Mouse (Mus musculus) small intestine, adult 2 months (tissue): Measurements from ENCODE around the gene Tppp. TPM values are rescaled to one million over a fixed set of nuclear protein-coding genes. Genes with fewer than 3 reads are reported as not detected.
"Not testable (repeated sequence)": the region's sequence is repeated elsewhere in the genome, so short reads cannot be mapped to it uniquely, and the experiment has no call there.

ENCODE experiments used
- H3K27ac ChIP-seq: fragments of 200-500 bp; 2 replicates; pipeline ENCODE4 v1.5.1; 2012; ENCODE audit warnings: low read depth, low read length, control low read depth, inconsistent platforms; ENCODE audit not compliant: insufficient read depth
- H3K27me3 ChIP-seq: fragments of 200-500 bp; 2 replicates; pipeline ENCODE4 v1.6.1; 2012; ENCODE audit warnings: mild to moderate bottlenecking, moderate library complexity, low read length, inconsistent platforms; ENCODE audit not compliant: control insufficient read depth, insufficient read depth
- H3K36me3 ChIP-seq: fragments of 200-500 bp; 2 replicates; pipeline ENCODE4 v1.6.1; 2012; ENCODE audit warnings: mild to moderate bottlenecking, low read length, control low read depth, inconsistent platforms; ENCODE audit not compliant: control insufficient read depth, insufficient read depth
- H3K4me1 ChIP-seq: fragments of 200-500 bp; 2 replicates; pipeline ENCODE4 v1.6.1; 2012; ENCODE audit warnings: low read length, inconsistent platforms, mixed read lengths; ENCODE audit not compliant: control insufficient read depth, insufficient read depth, insufficient read length
- H3K4me3 ChIP-seq: fragments of 200-500 bp; 2 replicates; pipeline ENCODE4 v1.5.1; 2012; ENCODE audit warnings: low read depth, mild to moderate bottlenecking, control low read depth, inconsistent platforms, low read length, moderate library complexity
- CTCF ChIP-seq: fragments of 200-500 bp; IDR thresholded peaks from 2 replicates; pipeline ENCODE4 v1.5.1; 2012; ENCODE audit warnings: low read depth, mild to moderate bottlenecking, control low read depth, inconsistent platforms, low read length, moderate library complexity, mixed read lengths; ENCODE audit not compliant: insufficient replicate concordance, insufficient read length; ENCODE audit errors: extremely low read depth
- POLR2A ChIP-seq: fragments of 200-500 bp; IDR thresholded peaks from 2 replicates; pipeline ENCODE4 v1.6.1; 2012; ENCODE audit warnings: low read depth, mild to moderate bottlenecking, control low read depth, inconsistent platforms, low read length, moderate library complexity
- WGBS: fragments of 180-500 bp; shearing (Covaris S2); methylation state at CpG from one replicate; pipeline ENCODE4 v1.1.7; 2018; 5-methylcytosine and 5-hydroxymethylcytosine counted together
- polyA plus RNA-seq: library from polyadenylated mRNA; depleted of rRNA; stranded (reverse); fragments of >200 nt; gene quantifications from 2 replicates; pipeline ENCODE4 v1.2.3, GENCODE M21; 2012

Gene Tppp
- polyA plus RNA-seq, 1 experiment = 9.9 TPM

- Histone ChIP-seq H3K27ac (peak overlapping the region; percentile 10; the same call in 1 of the 2 replicates), H3K4me3 (peak overlapping the region; percentile 65), H3K4me1 (no peaks in the 10 kb centered on the region; the same call in none of the 2 replicates), H3K27me3 (no peaks in the 10 kb centered on the region), H3K36me3 (no peaks in the 10 kb centered on the region)
- TF ChIP-seq POLR2A (no peak), CTCF (no peak)
- 1% methylated on average over 55 of the region's 55 CpGs for WGBS
Measured at GRCm38 (mm10) chr13:74009791-74010614, 796 bp downstream of the Tppp start.

DNA sequence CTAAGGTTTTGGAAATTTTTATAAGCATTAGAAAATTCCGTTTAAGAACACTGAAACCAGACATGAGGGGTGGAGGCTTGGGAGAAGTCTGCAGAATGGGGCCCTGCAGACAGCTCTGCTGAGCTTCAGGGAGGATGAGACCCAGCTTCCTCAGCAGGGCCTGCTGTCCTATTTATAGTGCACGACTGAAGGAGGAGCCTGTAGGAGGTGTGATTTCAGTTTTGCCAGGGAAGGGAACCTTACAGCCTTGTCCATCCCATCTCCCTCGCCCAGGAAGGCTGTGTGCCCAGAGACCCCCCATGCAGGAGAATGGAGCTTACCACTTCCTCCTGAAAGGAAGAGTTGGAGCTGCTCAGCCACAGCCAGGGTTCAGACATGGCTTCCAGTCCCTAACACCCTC lies 1.5 kb downstream of the Tppp start:
- no peaks in the 10 kb centered on the region; the same call in none of the 2 replicates for H3K4me1 ChIP-seq
- no peaks in the 10 kb centered on the region for H3K27me3 ChIP-seq
- TF ChIP-seq CTCF (no peak), POLR2A (no peak)
- no peaks in the 10 kb centered on the region for H3K36me3 ChIP-seq
- 22% methylated on average over 3 of the region's 3 CpGs for WGBS
- peak overlapping the region; percentile 65 for H3K4me3 ChIP-seq
- no peak overlapping the region for H3K27ac ChIP-seq

GRCm38 (mm10) chr13:74015908-74016307 lies 6.7 kb downstream of the Tppp start:
- H3K4me3 ChIP-seq = no peak overlapping the region
- no peaks in the 10 kb centered on the region for H3K27me3 ChIP-seq
- H3K4me1 ChIP-seq = peaks cover 11% of the 10 kb centered on the region
- no peaks in the 10 kb centered on the region for H3K36me3 ChIP-seq
- TF ChIP-seq POLR2A (no peak), CTCF (no peak)
- WGBS = 50% methylated on average over 4 of the region's 4 CpGs
- H3K27ac ChIP-seq = no peak overlapping the region

GRCm38 (mm10) chr13:74017426-74017825 lies 8.2 kb downstream of the Tppp start:
- 43% methylated on average over 4 of the region's 4 CpGs for WGBS
- Histone ChIP-seq H3K4me1 (peaks cover 11% of the 10 kb centered on the region), H3K27ac (no peak overlapping the region), H3K27me3 (no peaks in the 10 kb centered on the region), H3K4me3 (no peak overlapping the region), H3K36me3 (peaks cover 3% of the 10 kb centered on the region; the same call in 1 of the 2 replicates)
- TF ChIP-seq POLR2A = no peak
- no peak for TF ChIP-seq CTCF

- H3K27me3 ChIP-seq, H3K36me3 ChIP-seq, H3K4me3 ChIP-seq, H3K27ac ChIP-seq: not testable (repeated sequence)
- H3K4me1 ChIP-seq = peaks cover 12% of the 10 kb centered on the region
- WGBS = 45% methylated on average over 8 of the region's 8 CpGs
Measured at GRCm38 (mm10) chr13:74019006-74019405, 9.8 kb downstream of the Tppp start.

DNA sequence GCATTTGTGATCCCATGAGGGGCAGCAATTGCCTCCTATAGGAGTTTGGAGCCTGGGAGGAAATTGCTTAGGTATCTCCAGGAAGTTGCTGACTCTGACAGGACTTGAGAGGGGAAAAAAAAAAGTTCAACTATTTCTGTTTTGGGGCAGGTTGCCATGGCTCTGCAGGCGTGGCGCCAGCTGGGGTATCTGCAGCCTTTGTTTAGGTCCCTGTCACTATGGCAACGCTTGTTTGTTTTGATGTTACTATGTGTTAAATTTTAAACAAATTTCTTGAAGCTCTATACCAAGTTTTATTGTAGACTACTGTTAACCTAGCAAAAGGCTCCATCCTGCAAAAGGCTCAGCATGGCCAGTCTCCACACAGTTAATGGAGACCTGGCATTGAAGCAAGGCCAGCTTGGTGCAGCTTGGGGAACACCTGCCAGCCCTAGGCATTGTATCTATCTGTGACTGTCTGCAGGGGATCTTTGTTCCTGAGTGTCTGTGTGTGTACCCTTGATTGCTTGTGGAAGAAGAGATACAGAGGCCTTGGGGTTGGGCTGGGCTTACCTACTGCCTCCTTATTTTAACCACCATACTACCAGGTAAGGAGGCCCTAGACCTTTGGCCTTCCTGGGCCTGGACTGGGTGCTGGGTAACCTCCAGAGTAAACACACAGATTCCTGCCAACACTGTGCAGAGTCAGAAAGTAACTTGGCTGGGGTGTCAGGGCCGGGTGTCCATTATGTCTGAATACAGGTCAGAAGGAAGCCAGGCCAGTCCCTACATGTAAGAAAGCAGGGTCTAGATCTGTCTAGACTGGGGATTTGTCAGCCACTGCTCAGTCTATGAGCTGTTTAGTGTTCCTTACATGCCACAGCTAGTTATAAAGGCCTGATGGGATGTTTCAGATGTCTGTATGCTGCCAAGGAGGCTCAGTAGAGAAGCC lies 16.2 kb downstream of the Tppp start:
- no peak for TF ChIP-seq POLR2A
- TF ChIP-seq CTCF = no peak
- Histone ChIP-seq H3K4me3 (no peak overlapping the region), H3K27ac (peak overlapping the region; percentile 77), H3K27me3 (no peaks in the 10 kb centered on the region), H3K4me1 (peaks cover 22% of the 10 kb centered on the region), H3K36me3 (peaks cover 7% of the 10 kb centered on the region)
- 11% methylated on average over 4 of the region's 4 CpGs for whole genome bisulfite sequencing

DNA sequence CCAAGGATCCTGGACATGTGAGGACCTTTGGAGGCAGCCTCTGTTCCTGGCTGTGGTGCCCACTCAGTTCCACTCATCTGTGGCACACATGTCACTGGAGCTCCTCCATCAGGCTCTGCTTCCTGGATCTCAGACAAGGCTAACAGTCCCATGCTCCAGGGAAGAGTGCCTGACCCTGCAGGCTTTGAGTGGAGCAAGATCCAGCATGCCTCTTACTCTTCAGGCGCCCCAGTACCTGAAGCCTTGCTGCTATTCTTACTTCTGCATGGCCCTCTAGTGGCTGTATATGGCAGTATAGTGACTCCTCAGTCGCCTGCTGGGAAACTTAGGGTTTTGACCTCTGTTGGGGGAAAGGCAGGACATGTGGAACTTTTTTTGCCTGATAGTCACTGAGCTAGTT lies 17.0 kb downstream of the Tppp start:
- TF ChIP-seq POLR2A (no peak), CTCF (peak; percentile 66; the same call in 1 of the 2 replicates)
- no peaks in the 10 kb centered on the region for H3K27me3 ChIP-seq
- H3K36me3 ChIP-seq = peaks cover 9% of the 10 kb centered on the region
- H3K4me3 ChIP-seq = no peak overlapping the region
- peak overlapping the region; percentile 77 for H3K27ac ChIP-seq
- H3K4me1 ChIP-seq = peaks cover 22% of the 10 kb centered on the region
- WGBS = 12% methylated on average over 2 of the region's 2 CpGs
